Mouse (Mus musculus): ENCODE data around the gene Olfr629.

GRCm38 (mm10) chr7:103699469-103699868 is 45.3 kb downstream of the Olfr629 start:
- no peak for TF ChIP-seq CTCF (IDR thresholded peaks at IDR 0.05; ENCODE audit: control insufficient read depth, insufficient read depth, insufficient replicate concordance, low read depth, low read length)
- no peak for TF ChIP-seq POLR2A (IDR thresholded peaks at IDR 0.05; ENCODE audit: control insufficient read depth, low read depth, low read length)
